Mouse (Mus musculus) CH12.LX (cell line): ENCODE measurements around the gene Nup155.

Experiments used
- BHLHE40 ChIP-seq: IDR thresholded peaks from 2 replicates; pipeline ENCODE4 v1.6.1; 2011; ENCODE audit warnings: mild to moderate bottlenecking, low read depth, low read length, improper control_type of control experiment
- CTCF ChIP-seq, 2 experiments: IDR thresholded peaks in 1 of 2; conservative IDR thresholded peaks in 1 of 2; 2 replicates each; pipeline ENCODE4 v1.5.1; 2011 to 2012; ENCODE audit warnings: low read depth in 2 of 2, low read length in 2 of 2, improper control_type of control experiment in 1 of 2, inconsistent platforms in 1 of 2, mild to moderate bottlenecking in 1 of 2, moderate library complexity in 1 of 2
- ELF1 ChIP-seq: IDR thresholded peaks from 2 replicates; pipeline ENCODE4 v1.6.1; 2014; ENCODE audit warnings: low read depth, mild to moderate bottlenecking, inconsistent platforms, low read length, improper control_type of control experiment
- EP300 ChIP-seq: IDR thresholded peaks from 2 replicates; pipeline ENCODE4 v1.6.1; 2011; ENCODE audit warnings: low read length, improper control_type of control experiment
- MAX ChIP-seq: IDR thresholded peaks from 2 replicates; pipeline ENCODE4 v1.6.1; 2011; ENCODE audit warnings: low read length, improper control_type of control experiment
- MEF2A ChIP-seq: IDR thresholded peaks from 2 replicates; pipeline ENCODE4 v1.6.1; 2014; ENCODE audit warnings: low read depth, mild to moderate bottlenecking, inconsistent platforms, low read length, improper control_type of control experiment, borderline replicate concordance
- NRF1 ChIP-seq: IDR thresholded peaks from 2 replicates; pipeline ENCODE4 v1.6.1; 2014; ENCODE audit warnings: low read depth, mild to moderate bottlenecking, inconsistent platforms, low read length, improper control_type of control experiment, moderate library complexity
- POLR2A ChIP-seq: IDR thresholded peaks from 2 replicates; pipeline ENCODE4 v1.6.1; 2011; ENCODE audit warnings: low read depth, mild to moderate bottlenecking, improper control_type of control experiment, low read length
- SMC3 ChIP-seq: IDR thresholded peaks from 2 replicates; pipeline ENCODE4 v1.6.1; 2011; ENCODE audit warnings: low read depth, low read length, improper control_type of control experiment
- TBP ChIP-seq: conservative IDR thresholded peaks from 2 replicates; pipeline ENCODE4 v1.6.1; 2011; ENCODE audit warnings: low read depth, low read length, improper control_type of control experiment
- USF1 ChIP-seq: IDR thresholded peaks from 2 replicates; pipeline ENCODE4 v1.6.1; 2014; ENCODE audit warnings: low read depth, mild to moderate bottlenecking, inconsistent platforms, low read length, improper control_type of control experiment
- ZC3H11A ChIP-seq: IDR thresholded peaks from 2 replicates; pipeline ENCODE4 v1.6.1; 2012; ENCODE audit warnings: low read depth, mild to moderate bottlenecking, inconsistent platforms, low read length, improper control_type of control experiment
- ZNF384 ChIP-seq: IDR thresholded peaks from 2 replicates; pipeline ENCODE4 v1.6.1; 2012; ENCODE audit warnings: low read depth, low read length, improper control_type of control experiment, inconsistent platforms

GRCm38 (mm10) chr15:8109782-8110181, 709 bp downstream of the Nup155 start:
- TF ChIP-seq CTCF (conservative IDR thresholded peaks at IDR 0.05 in 1 of 2, IDR thresholded peaks at IDR 0.05 in 1 of 2; ENCODE audit: low read depth in 2 of 2, low read length in 2 of 2) (no peak), MAX (no peak), ZC3H11A (no peak), EP300 (no peak), POLR2A (no peak), TBP (no peak), USF1 (no peak), BHLHE40 (no peak), MEF2A (no peak), SMC3 (no peak), NRF1 (no peak), ZNF384 (no peak), ELF1 (no peak)
